Mouse (Mus musculus) intestine, embryonic 14.5 days (tissue): Measurements from ENCODE around the gene Galns. TPM values are rescaled to one million over a fixed set of nuclear protein-coding genes. Genes with fewer than 3 reads are reported as not detected.

Source experiments
- ATAC-seq: fragments of 200-750 bp; cut with Nextera tagmentation; replicated peaks from 2 replicates; pipeline ENCODE4 v1.8.0; 2017; ENCODE audit warnings: low read depth, moderate number of reproducible peaks, moderate TSS enrichment, moderate library complexity; ENCODE audit not compliant: low FRiP score, low TSS enrichment
- DNase-seq: peaks from one replicate; pipeline ENCODE4 v3.0.0-alpha.2; 2018; ENCODE audit warnings: low spot score
- H3K27ac ChIP-seq: fragments of 300-500 bp; sonication (generic); 2 replicates; pipeline ENCODE4 v1.5.1; 2014; ENCODE audit warnings: low read depth, mild to moderate bottlenecking, control low read depth
- H3K27me3 ChIP-seq: fragments of 300-500 bp; sonication (generic); replicated peaks from 2 replicates; pipeline ENCODE4 v1.6.1; 2014; ENCODE audit warnings: low read length, control low read depth; ENCODE audit not compliant: control insufficient read depth, insufficient read depth
- H3K36me3 ChIP-seq: fragments of 300-500 bp; sonication (generic); 2 replicates; pipeline ENCODE4 v1.6.1; 2014; ENCODE audit warnings: low read length, control low read depth; ENCODE audit not compliant: control insufficient read depth, insufficient read depth
- H3K4me1 ChIP-seq: fragments of 300-500 bp; sonication (generic); replicated peaks from 2 replicates; pipeline ENCODE4 v1.6.1; 2014; ENCODE audit warnings: low read length, control low read depth, mixed read lengths; ENCODE audit not compliant: control insufficient read depth, insufficient read depth
- H3K4me2 ChIP-seq: fragments of 300-500 bp; sonication (generic); 2 replicates; pipeline ENCODE4 v1.6.1; 2014; ENCODE audit warnings: low read length
- H3K4me3 ChIP-seq: fragments of 300-500 bp; sonication (generic); 2 replicates; pipeline ENCODE4 v1.5.1; 2014; ENCODE audit warnings: low read depth, low read length, control low read depth, mixed read lengths
- H3K9ac ChIP-seq: fragments of 300-500 bp; sonication (generic); 2 replicates; pipeline ENCODE4 v1.6.1; 2014; ENCODE audit warnings: mild to moderate bottlenecking, low read length
- H3K9me3 ChIP-seq: fragments of 300-500 bp; sonication (generic); 2 replicates; pipeline ENCODE4 v1.6.1; 2016; ENCODE audit warnings: low read length, control low read depth; ENCODE audit not compliant: control insufficient read depth
- WGBS: fragments of 180-500 bp; shearing (Covaris S2); extraction: QIAGEN DNeasy Blood & Tissue Kit; methylation state at CpG from one replicate; pipeline ENCODE4 v1.1.7; 2014; 5-methylcytosine and 5-hydroxymethylcytosine counted together
- microRNA-seq: library from miRNA; unstranded; fragments of <30 nt; microRNA quantifications from one replicate; pipeline ENCODE4, GENCODE M21; 2016
- polyA plus RNA-seq: library from polyadenylated mRNA; unstranded; fragments of >200 nt; fragmentation: Nextera tagmentation; extraction: Ambion mirVana; gene quantifications from 2 replicates; pipeline ENCODE4 v1.2.1, GENCODE M21; 2014

Galns gene
- polyA plus RNA-seq, 1 experiment from 2014 or later = 12.2 TPM

DNA sequence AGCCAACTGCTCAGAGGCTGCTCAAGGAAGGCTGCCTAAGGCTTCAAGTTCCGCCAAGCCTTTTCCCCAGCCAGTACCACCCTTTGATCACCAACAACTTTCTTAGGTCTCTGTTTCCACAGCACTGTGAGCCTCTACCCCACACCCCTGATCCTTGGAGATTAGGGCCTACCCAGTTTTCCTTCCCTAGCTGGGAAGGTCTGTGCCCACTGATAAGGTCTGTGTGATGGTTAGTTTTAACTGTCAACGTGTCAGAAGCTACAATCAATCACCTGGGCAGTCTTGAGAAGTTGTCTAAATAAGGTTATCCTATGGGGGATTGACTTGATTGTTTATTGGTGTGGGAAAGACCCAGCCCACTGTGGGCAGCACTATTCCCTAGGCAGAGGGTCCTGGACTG, 73.5 kb downstream of the Galns start:
- Histone ChIP-seq H3K27me3 (no peaks in the 10 kb centered on the region), H3K4me1 (peaks cover 16% of the 10 kb centered on the region), H3K36me3 (no peaks in the 10 kb centered on the region), H3K27ac (peak overlapping the region; percentile 80), H3K9ac (no peak overlapping the region), H3K9me3 (no peaks in the 10 kb centered on the region), H3K4me2 (no peak overlapping the region), H3K4me3 (no peak overlapping the region)
- 57% methylated on average over 2 of the region's 2 CpGs for WGBS
- no peak for ATAC-seq
- no peak for DNase-seq

DNA sequence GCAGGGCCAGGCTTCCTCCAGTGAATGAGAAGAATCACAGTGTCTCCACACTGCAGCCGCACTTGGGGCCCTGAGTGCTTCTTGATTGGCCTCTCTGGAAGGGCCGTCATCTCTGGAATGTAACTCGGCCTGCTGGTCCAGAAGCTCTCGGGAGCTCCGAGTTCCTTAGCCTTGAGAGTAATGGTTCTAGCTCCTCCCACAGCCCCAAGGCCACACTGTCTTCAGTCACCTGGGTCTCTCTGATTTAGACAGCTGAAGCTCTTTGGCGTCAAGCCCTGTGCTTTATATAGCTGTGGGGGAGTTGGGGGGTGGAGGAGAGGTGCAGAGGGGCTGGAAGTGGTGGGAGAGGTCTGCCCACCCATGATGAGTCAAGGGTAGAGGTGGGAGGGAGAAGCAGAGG, 74.2 kb downstream of the Galns start:
- DNase-seq (peak; percentile 77), ATAC-seq (peak; percentile 86)
- 5% methylated on average over 6 of the region's 6 CpGs for WGBS
- Histone ChIP-seq H3K4me2 (peak overlapping the region; percentile 29), H3K9me3 (no peaks in the 10 kb centered on the region), H3K9ac (no peak overlapping the region; the same call in 1 of the 2 replicates), H3K4me3 (no peak overlapping the region), H3K4me1 (peaks cover 16% of the 10 kb centered on the region), H3K27me3 (no peaks in the 10 kb centered on the region), H3K27ac (peak overlapping the region; percentile 80), H3K36me3 (no peaks in the 10 kb centered on the region)

DNA sequence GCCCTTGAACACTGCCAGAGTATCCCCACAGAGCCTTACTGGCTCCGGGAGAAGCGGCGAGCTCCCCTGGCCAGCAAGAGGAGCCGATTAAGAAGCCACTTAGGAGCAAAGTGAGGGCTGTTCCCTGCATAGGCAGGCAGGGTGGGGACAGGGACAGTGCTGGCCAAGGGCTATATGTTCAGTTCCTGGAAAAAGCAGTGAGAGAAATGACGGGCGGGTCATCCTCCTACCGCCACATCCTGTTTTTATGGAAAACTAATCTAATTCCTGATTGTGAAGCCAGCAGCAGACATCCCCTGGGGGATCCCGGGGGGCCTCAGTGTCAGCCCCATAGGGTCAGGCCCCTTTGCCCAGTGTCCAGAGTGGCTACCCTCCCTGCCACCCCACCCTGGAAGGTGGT, 80.0 kb downstream of the Galns start:
- WGBS = 78% methylated on average over 8 of the region's 8 CpGs
- Histone ChIP-seq H3K4me3 (no peak overlapping the region), H3K36me3 (no peaks in the 10 kb centered on the region), H3K9ac (no peak overlapping the region), H3K27ac (no peak overlapping the region), H3K4me2 (no peak overlapping the region), H3K27me3 (no peaks in the 10 kb centered on the region), H3K9me3 (no peaks in the 10 kb centered on the region), H3K4me1 (peaks cover 13% of the 10 kb centered on the region)
- ATAC-seq = no peak
- DNase-seq = no peak

DNA sequence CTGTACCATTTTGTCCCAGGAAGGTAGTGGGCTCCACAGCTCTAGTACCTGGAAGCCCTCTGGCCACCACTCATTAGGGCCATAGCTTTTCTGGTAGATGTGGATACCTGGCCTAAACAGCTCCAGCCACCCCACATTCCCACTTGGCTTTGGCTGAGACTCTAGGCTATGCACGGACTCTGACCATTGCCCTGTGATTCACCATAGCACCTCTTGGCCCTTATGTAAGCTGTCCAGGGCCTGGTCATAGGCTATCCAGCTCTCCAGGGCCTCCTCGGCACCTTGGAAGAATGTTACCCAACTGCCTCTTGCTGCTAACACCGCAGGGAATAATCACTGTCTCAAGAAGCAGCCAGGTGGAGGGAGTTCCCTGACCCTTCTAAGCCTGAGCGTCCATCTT, 82.1 kb downstream of the Galns start:
- ATAC-seq = no peak
- WGBS = 90% methylated on average over 4 of the region's 4 CpGs

More for the DNA sequence above, 82.1 kb downstream of the Galns start:
- Histone ChIP-seq H3K9ac (no peak overlapping the region), H3K9me3 (no peaks in the 10 kb centered on the region), H3K36me3 (no peaks in the 10 kb centered on the region), H3K4me2 (no peak overlapping the region), H3K4me1 (peaks cover 28% of the 10 kb centered on the region), H3K27ac (no peak overlapping the region), H3K4me3 (no peak overlapping the region), H3K27me3 (no peaks in the 10 kb centered on the region)
- DNase-seq = no peak

Small RNA genes lying within 50 kb of the gene (microRNA-seq; reads per million reads assigned to microRNA genes)
- gene Mir6396 = not detected

Other genes starting within 250 kb of the Galns start
- 37.0 and 38.6 TPM in 2 replicates for gene Zc3h18, start 234.9 kb downstream of the Galns start, polyA plus RNA-seq
- gene Il17c, start 189.4 kb downstream of the Galns start, polyA plus RNA-seq = not detected in 2 replicates
- gene Cyba, start 178.5 kb downstream of the Galns start, polyA plus RNA-seq = 297 and 307 TPM in 2 replicates
- gene Mvd, start 168.0 kb downstream of the Galns start, polyA plus RNA-seq = 52.6 and 60.2 TPM in 2 replicates
- gene Snai3, start 150.7 kb downstream of the Galns start, polyA plus RNA-seq = 1.1 and 1.3 TPM in 2 replicates
- gene Rnf166, start 135.4 kb downstream of the Galns start, polyA plus RNA-seq = 31.4 and 34.0 TPM in 2 replicates
- gene Ctu2, start 135.3 kb downstream of the Galns start, polyA plus RNA-seq = 53.8 and 55.0 TPM in 2 replicates
- 17.9 and 21.6 TPM in 2 replicates for gene Piezo1, start 60.1 kb downstream of the Galns start, polyA plus RNA-seq
- gene Cdt1, start 43.4 kb downstream of the Galns start, polyA plus RNA-seq = 43.8 and 49.3 TPM in 2 replicates
- gene Aprt, start 34.6 kb downstream of the Galns start, polyA plus RNA-seq = 580 and 583 TPM in 2 replicates
- gene Trappc2l, start 177 bp upstream of the Galns start, polyA plus RNA-seq = 67.3 and 71.8 TPM in 2 replicates
- gene Pabpn1l, start 11.3 kb upstream of the Galns start, polyA plus RNA-seq = not detected in 2 replicates
- 3.9 and 4.0 TPM in 2 replicates for gene Cbfa2t3, start 87.6 kb upstream of the Galns start, polyA plus RNA-seq
- gene Acsf3, start 164.0 kb upstream of the Galns start, polyA plus RNA-seq = 19.0 and 21.6 TPM in 2 replicates
- 0.30 and 0.51 TPM in 2 replicates for gene Cdh15, start 236.5 kb upstream of the Galns start, polyA plus RNA-seq